Mouse (Mus musculus) urinary bladder, adult 2 months (tissue): ENCODE data around the gene Syn1. TPM values are rescaled to one million over a fixed set of nuclear protein-coding genes. Genes with fewer than 3 reads are reported as not detected.

ENCODE experiments used
- DNase-seq: peaks from one replicate; pipeline ENCODE4 v3.0.0; 2022; ENCODE audit warnings: low spot score
- polyA plus RNA-seq: library from polyadenylated mRNA; depleted of rRNA; stranded (reverse); fragments of >200 nt; gene quantifications from 2 replicates; pipeline ENCODE4 v1.2.3, GENCODE M21; 2012; rRNA removed

The Syn1 gene
- polyA plus RNA-seq, 1 experiment: 0.23 TPM

GRCm38 (mm10) chrX:20862105-20863065, 58.4 kb downstream of the Syn1 start:
- no peak for DNase-seq

GRCm38 (mm10) chrX:20861453-20862104, 59.2 kb downstream of the Syn1 start:
- DNase-seq: no peak

GRCm38 (mm10) chrX:20853794-20854193, 67.0 kb downstream of the Syn1 start:
- DNase-seq: no peak

DNA sequence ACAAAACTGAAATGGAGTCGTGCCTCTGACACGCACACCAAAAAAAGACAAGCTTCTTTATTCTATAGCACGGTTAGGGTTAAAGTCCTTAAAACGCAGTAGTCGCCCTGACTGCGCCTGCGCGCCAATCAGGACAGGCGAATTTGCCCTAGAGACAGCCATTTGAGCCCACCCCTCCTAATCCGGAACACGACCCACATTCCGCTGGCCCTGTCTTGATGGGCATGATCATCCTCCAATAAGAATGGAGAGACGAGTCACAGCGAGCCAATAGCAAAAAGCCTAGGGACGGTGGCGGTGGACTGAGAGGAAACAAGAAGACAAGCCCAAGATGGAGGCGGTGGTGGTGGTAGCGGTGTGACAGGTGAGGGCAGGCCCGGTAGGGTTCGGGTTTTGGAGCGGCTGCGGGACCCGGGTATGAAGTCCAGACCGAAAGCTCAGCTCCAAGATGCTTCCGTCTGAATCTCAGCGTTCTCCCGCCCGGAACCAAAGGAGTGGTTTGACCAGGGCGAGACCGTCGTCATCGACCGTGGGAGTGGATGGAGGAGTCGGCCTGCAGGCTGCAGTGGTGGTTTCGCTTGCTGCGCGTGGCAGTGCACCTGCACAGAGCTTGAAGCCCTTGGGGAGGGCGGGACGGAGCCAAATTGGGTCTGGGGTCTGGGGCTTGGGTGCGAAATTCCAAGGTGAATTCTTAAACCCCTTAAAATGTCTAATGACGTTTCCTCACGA, 72.4 kb downstream of the Syn1 start:
- peak; percentile 65 for DNase-seq

DNA sequence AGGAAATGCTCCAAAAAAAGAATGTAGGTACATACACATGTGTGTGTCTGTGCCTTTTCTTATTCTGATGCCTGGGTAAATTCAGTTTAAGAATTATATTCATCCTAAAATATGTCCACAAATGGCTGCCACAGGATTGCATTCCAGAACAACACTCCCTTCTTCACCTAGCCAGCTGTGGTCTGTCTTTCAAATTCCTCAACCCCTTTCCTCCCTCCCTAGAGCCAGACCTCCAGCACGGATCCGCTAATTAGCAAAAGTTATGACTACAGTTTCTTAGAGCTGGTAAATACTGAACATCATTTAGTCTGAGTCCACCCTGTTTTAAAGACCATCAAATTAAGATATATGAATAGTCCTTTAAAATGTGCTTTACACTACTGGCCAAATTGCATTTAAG, 73.0 kb downstream of the Syn1 start:
- DNase-seq: no peak

GRCm38 (mm10) chrX:20847232-20847631, 73.6 kb downstream of the Syn1 start:
- no peak for DNase-seq

- DNase-seq: no peak
Observed at GRCm38 (mm10) chrX:20828934-20829333, 91.9 kb downstream of the Syn1 start.

DNA sequence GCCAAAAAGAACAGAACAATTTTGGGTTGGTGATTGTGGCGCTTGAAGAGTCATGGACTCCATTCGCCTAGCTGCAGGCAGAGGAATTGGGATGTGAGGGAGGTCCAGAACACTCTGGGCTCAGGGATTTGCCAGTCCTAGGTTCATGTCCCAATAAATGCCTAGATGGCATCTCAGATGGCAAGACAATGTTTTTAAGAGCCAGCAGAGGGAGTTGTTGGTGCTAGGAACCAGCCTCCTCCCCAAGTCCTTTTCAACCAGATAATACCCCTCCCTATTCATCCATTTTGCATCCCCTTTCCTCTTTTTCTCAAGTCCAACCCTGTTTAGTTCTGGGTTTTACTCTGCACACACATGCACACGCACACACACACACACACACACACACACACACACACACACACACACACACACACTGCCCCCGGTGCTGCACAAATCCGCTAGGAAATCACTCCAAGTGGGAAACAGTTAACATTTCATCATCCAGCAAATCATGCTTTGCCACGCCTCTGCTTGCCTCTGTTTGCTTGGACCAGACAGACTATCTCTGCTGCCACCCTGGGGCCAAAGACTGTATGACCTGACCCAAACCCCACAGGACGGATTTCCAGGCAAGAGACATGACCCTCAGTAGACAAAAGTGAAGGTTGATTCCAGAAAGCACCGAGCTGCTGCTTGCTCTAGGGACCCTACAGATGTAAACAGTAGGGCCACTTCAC, 100.9 kb downstream of the Syn1 start:
- peak; percentile 22 for DNase-seq

- DNase-seq: peak; percentile 42
Observed at GRCm38 (mm10) chrX:20819204-20819628, 101.6 kb downstream of the Syn1 start.

GRCm38 (mm10) chrX:20816974-20817373, 103.8 kb downstream of the Syn1 start:
- no peak for DNase-seq

Other genes with a start within 250 kb of the Syn1 start
- 153 and 188 TPM in 2 replicates for gene Cdk16, start 233.1 kb downstream of the Syn1 start, polyA plus RNA-seq
- 12.6 and 13.4 TPM in 2 replicates for gene Usp11, start 217.1 kb downstream of the Syn1 start, polyA plus RNA-seq
- gene Araf, start 123.2 kb downstream of the Syn1 start, polyA plus RNA-seq: 132 and 153 TPM in 2 replicates
- gene Timp1, start 50.8 kb downstream of the Syn1 start, polyA plus RNA-seq: 18.2 and 21.5 TPM in 2 replicates
- gene Cfp, start 10.6 kb upstream of the Syn1 start, polyA plus RNA-seq: 33.2 and 35.2 TPM in 2 replicates
- 10.7 and 11.4 TPM in 2 replicates for gene Elk1, start 29.6 kb upstream of the Syn1 start, polyA plus RNA-seq
- gene Uxt, start 41.0 kb upstream of the Syn1 start, polyA plus RNA-seq: 21.1 and 24.6 TPM in 2 replicates
- gene Zfp182, start 141.3 kb upstream of the Syn1 start, polyA plus RNA-seq: 8.9 and 9.3 TPM in 2 replicates
- gene Spaca5, start 147.4 kb upstream of the Syn1 start, polyA plus RNA-seq: not detected in 2 replicates
- gene Zfp300, start 168.5 kb upstream of the Syn1 start, polyA plus RNA-seq: 0.78 and 0.99 TPM in 2 replicates
- not detected in 2 replicates for gene Ssxa1, start 194.8 kb upstream of the Syn1 start, polyA plus RNA-seq